Mouse (Mus musculus) heart, embryonic 13.5 days (tissue): ENCODE measurements around the gene Eloa. TPM values are rescaled to one million over a fixed set of nuclear protein-coding genes. Genes with fewer than 3 reads are reported as not detected.

ENCODE experiments used
- ATAC-seq: fragments of 200-750 bp; cut with Nextera tagmentation; 2 replicates; pipeline ENCODE4 v1.8.0; 2017; ENCODE audit warnings: moderate TSS enrichment; ENCODE audit not compliant: insufficient number of reproducible peaks, low FRiP score, low TSS enrichment; ENCODE audit errors: extremely low read depth
- H3K27ac ChIP-seq: fragments of 300-500 bp; sonication (generic); replicated peaks from 2 replicates; pipeline ENCODE4 v1.5.1; 2015; ENCODE audit warnings: moderate library complexity, mild to moderate bottlenecking, inconsistent platforms
- H3K27me3 ChIP-seq: fragments of 300-500 bp; sonication (generic); replicated peaks from 2 replicates; pipeline ENCODE4 v1.6.1; 2015; ENCODE audit warnings: mild to moderate bottlenecking, inconsistent platforms
- H3K36me3 ChIP-seq: fragments of 300-500 bp; sonication (generic); 2 replicates; pipeline ENCODE4 v1.6.1; 2015; ENCODE audit warnings: mild to moderate bottlenecking, inconsistent platforms
- H3K4me1 ChIP-seq: fragments of 300-500 bp; sonication (generic); 2 replicates; pipeline ENCODE4 v1.6.1; 2015; ENCODE audit warnings: inconsistent platforms
- H3K4me2 ChIP-seq: fragments of 300-500 bp; sonication (generic); 2 replicates; pipeline ENCODE4 v1.6.1; 2015; ENCODE audit warnings: inconsistent platforms, mild to moderate bottlenecking, moderate library complexity
- H3K4me3 ChIP-seq: fragments of 300-500 bp; sonication (generic); 2 replicates; pipeline ENCODE4 v1.5.1; 2015; ENCODE audit warnings: moderate library complexity, mild to moderate bottlenecking, inconsistent platforms
- H3K9ac ChIP-seq: fragments of 300-500 bp; sonication (generic); 2 replicates; pipeline ENCODE4 v1.6.1; 2015; ENCODE audit warnings: inconsistent platforms, mild to moderate bottlenecking, moderate library complexity
- H3K9me3 ChIP-seq: fragments of 300-500 bp; sonication (generic); 2 replicates; pipeline ENCODE4 v1.6.1; 2016; ENCODE audit warnings: inconsistent platforms
- WGBS: fragments of 180-500 bp; shearing (Covaris S2); methylation state at CpG from one replicate; pipeline ENCODE4 v1.1.7; 2015; ENCODE audit warnings: mixed read lengths; 5-methylcytosine and 5-hydroxymethylcytosine counted together
- polyA plus RNA-seq: library from polyadenylated mRNA; unstranded; fragments of >200 nt; fragmentation: Nextera tagmentation; extraction: Ambion mirVana; gene quantifications from 2 replicates; pipeline ENCODE4 v1.2.1, GENCODE M21; 2015

Eloa gene
- polyA plus RNA-seq, 1 experiment from 2014 or later = 28.5 TPM

DNA sequence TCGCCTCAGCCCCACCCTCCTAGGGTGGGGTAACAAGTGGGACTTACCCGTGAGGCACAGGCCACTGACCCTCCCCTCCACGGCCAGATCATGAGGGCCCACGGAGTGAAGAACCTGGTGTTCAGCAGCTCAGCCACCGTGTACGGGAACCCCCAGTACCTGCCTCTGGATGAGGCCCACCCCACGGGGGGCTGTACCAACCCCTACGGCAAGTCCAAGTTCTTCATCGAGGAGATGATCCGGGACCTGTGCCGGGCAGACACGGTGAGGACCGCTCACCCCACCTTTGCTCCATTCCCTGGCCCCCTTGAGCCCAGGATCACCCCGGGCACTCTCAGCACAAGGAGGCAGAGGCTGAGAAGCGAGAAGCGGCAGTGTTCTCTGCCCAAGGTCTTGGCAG, 55.3 kb downstream of the Eloa start:
- H3K4me1 ChIP-seq = peaks cover 30% of the 10 kb centered on the region
- ATAC-seq = no peak
- no peak overlapping the region for H3K9ac ChIP-seq
- H3K4me2 ChIP-seq = no peak overlapping the region
- peaks cover 64% of the 10 kb centered on the region for H3K36me3 ChIP-seq
- H3K27me3 ChIP-seq = no peaks in the 10 kb centered on the region
- WGBS = 91% methylated on average over 16 of the region's 16 CpGs
- no peak overlapping the region for H3K4me3 ChIP-seq
- no peaks in the 10 kb centered on the region for H3K9me3 ChIP-seq
- H3K27ac ChIP-seq = no peak overlapping the region

DNA sequence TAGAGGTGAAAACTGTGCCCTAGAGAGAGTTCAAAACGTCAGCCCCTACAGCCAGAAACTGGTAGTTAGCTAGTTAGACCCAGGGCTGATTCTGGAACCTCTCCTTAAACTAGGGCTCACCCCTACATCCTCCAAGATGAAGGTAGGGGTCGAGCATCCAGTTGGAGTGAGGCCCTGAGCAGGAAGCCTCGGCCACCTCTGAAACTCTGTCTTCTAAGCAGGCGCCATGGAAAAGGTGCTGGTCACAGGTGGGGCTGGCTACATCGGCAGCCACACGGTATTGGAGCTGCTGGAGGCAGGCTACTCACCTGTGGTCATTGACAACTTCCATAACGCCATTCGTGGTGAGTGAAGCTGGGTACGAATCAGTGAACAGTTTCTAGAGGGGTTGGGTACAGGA, 56.5 kb downstream of the Eloa start:
- ATAC-seq = no peak
- WGBS = 81% methylated on average over 9 of the region's 9 CpGs
- Histone ChIP-seq H3K27me3 (no peaks in the 10 kb centered on the region), H3K4me1 (peaks cover 23% of the 10 kb centered on the region), H3K36me3 (peaks cover 66% of the 10 kb centered on the region), H3K9ac (no peak overlapping the region), H3K4me3 (0 out of 2 replicates have a peak overlapping the region, but pooled peaks have one; percentile 82), H3K27ac (no peak overlapping the region), H3K4me2 (peak overlapping the region; percentile 98), H3K9me3 (no peaks in the 10 kb centered on the region)

DNA sequence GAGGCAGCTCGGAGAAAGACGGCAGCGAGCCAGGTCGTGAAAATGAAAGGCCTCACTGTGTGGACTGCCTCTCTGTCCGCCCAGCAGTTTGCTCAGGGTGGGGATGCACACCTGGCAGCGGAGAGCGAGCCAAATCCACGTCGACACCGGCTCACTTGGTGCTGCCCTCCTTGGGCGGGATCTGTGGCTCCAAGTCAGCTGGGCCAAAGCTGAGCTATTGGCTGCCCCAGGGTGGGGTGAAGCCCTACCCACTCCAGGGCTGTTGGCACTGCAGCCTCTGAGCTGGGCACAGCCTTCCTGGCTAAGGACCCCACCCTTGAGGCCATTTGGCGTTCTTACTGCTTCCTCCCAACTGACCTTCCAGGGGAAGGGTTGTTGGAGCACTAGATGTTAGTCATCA, 57.1 kb downstream of the Eloa start:
- WGBS = 5% methylated on average over 12 of the region's 12 CpGs
- no peak for ATAC-seq
- Histone ChIP-seq H3K4me2 (peak overlapping the region; percentile 98), H3K9ac (peak overlapping the region; percentile 86), H3K4me1 (peaks cover 23% of the 10 kb centered on the region), H3K4me3 (peak overlapping the region; percentile 82), H3K9me3 (no peaks in the 10 kb centered on the region), H3K27me3 (no peaks in the 10 kb centered on the region), H3K27ac (peak overlapping the region; percentile 79), H3K36me3 (peaks cover 66% of the 10 kb centered on the region)

DNA sequence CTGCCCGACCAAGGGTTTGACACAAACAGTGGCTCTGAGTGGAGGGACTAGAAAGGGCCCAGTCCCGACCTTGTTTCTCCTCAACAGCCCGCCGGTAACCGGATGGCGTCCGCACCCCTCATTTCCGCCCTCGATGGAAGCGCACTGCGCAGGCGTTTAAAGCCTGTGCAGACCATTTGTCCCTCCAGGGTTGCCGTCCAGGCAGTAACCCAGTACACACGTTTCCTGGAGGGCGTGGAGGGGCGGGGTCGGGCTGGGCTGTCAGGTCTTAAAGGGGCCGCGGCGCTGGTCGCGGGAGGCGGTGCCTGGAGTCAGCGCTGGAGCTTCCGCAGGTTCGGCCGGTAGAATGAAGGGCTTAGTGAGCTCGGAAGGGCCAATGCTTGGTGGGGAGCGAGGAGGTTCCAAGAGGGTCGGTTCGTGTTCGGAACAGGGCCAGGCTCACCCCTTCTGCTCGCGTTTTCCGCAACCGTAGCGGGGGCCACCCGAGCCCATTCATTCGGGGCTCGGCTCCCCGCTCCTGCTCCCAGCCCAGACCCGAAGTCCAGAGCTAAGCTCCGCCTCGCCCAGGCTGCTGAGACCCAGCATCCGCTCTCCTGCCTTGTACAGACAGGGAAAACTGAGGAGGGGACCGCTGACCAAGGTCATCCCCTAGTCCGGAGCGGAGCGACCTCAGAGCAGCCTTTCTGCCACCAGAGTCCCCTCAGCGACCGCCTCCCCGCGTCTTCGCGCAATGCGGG, 57.9 kb downstream of the Eloa start, which contains the start of gene Gale:
Gale (plus strand) TSS at position 271 of the 737 bp plus-strand sequence.
- Histone ChIP-seq H3K4me2 (peak within 1 kb of the TSS; percentile 98), H3K27ac (peak within 1 kb of the TSS; percentile 86), H3K9me3 (no peaks in the 10 kb centered on the region), H3K9ac (peak within 1 kb of the TSS; percentile 86), H3K27me3 (no peaks in the 10 kb centered on the region), H3K4me3 (peak within 1 kb of the TSS; percentile 82), H3K36me3 (peaks cover 65% of the 10 kb centered on the region), H3K4me1 (peaks cover 23% of the 10 kb centered on the region)
- under 1% methylated on average over 56 of the region's 56 CpGs for WGBS
- ATAC-seq = peak; percentile 82

DNA sequence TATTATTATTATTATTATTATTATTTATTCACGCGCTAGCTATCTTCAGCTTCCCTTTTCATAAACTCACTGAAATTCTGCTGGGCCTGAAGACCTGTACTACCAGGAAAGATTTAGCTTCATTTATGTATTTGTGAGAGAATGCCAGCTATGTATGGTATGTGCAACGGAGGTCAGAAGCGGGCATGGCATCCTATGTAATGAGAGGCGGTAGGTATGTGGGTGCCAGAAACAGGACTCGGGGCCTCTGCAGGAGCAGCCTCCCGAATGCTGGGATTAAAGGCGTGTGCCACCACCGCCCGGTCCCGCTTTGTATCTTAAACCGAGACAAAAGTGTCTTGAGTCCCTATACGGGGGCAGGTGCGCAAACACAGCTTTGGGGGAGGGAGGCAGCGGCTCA, 58.6 kb downstream of the Eloa start:
- Histone ChIP-seq H3K9me3 (no peaks in the 10 kb centered on the region), H3K27me3 (no peaks in the 10 kb centered on the region), H3K27ac (peak overlapping the region; percentile 86), H3K4me1 (peaks cover 23% of the 10 kb centered on the region), H3K36me3 (peaks cover 65% of the 10 kb centered on the region), H3K4me2 (peak overlapping the region; percentile 98), H3K4me3 (peak overlapping the region; percentile 82), H3K9ac (peak overlapping the region; percentile 86)
- ATAC-seq = no peak
- 5% methylated on average over 15 of the region's 15 CpGs for WGBS

DNA sequence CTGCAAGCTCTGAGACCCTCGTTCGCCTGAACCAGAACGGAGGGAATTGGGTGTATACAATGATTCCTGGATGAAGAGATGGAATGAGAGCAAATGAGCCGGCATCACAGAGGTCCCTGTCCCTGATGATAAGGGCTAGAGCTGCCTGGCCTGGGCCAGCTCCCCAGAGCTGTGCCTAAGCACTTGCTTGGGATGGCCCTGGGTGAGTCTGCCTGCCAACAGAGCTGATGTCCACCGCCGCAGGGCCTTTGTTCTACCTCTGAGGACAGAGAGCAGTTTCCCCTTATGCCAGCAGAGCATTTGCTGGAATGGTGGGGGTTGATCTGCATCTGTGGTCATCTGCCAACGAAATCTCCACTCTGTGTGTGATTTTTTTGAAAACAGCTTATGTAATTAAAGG, 59.4 kb downstream of the Eloa start:
- Histone ChIP-seq H3K36me3 (peaks cover 65% of the 10 kb centered on the region), H3K27me3 (no peaks in the 10 kb centered on the region), H3K9me3 (no peaks in the 10 kb centered on the region), H3K4me3 (peak overlapping the region; percentile 82; the same call in 1 of the 2 replicates), H3K4me1 (peaks cover 23% of the 10 kb centered on the region), H3K27ac (0 out of 2 replicates have a peak overlapping the region, but pooled peaks have one; percentile 86), H3K4me2 (peak overlapping the region; percentile 98), H3K9ac (peak overlapping the region; percentile 86)
- WGBS = 82% methylated on average over 7 of the region's 7 CpGs
- no peak for ATAC-seq

DNA sequence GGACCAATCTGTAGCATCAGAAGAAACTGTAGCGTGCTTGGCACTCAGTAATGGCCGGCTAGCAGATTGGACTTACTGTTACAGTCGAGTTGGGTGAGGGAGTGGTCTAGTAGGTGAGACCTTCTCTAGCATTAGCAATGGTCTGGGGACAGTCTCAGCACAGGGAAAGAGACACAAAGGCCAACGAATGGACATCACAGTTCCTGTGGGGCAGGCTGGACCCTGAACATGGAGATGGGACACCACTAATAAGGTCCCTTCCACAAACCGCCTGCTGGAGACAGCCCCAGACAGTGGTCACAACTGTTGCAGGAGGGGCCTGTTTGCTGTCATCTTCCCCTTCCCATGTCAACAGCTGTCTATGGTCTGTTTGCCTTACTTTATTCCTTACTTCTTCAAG, 59.9 kb downstream of the Eloa start:
- peaks cover 62% of the 10 kb centered on the region for H3K36me3 ChIP-seq
- H3K4me2 ChIP-seq = no peak overlapping the region
- no peak overlapping the region for H3K27ac ChIP-seq
- 79% methylated on average over 5 of the region's 5 CpGs for WGBS
- H3K4me3 ChIP-seq = no peak overlapping the region
- no peaks in the 10 kb centered on the region for H3K9me3 ChIP-seq
- no peak for ATAC-seq
- H3K27me3 ChIP-seq = no peaks in the 10 kb centered on the region
- H3K4me1 ChIP-seq = peaks cover 23% of the 10 kb centered on the region
- no peak overlapping the region for H3K9ac ChIP-seq

DNA sequence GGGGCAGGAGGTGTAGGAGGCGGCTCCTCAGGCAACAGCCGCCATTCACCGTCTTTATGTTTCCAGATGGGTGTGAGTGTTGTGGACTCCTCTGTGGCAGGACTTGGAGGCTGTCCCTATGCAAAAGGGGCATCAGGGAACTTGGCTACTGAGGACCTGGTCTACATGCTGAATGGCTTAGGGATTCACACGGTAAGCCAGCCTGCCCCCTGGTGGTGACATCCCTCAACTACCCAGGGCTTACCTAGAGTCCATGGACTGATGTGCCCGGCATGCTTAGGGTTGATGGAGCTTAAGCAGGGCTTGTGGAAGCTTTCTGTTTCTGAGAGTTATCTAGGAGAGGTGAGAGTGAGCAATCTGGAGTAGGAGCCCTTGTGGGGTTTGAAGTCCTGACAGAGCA, 60.8 kb downstream of the Eloa start:
- H3K4me1 ChIP-seq = peaks cover 23% of the 10 kb centered on the region
- H3K9ac ChIP-seq = no peak overlapping the region
- no peak overlapping the region for H3K4me2 ChIP-seq
- peaks cover 61% of the 10 kb centered on the region for H3K36me3 ChIP-seq
- no peak overlapping the region for H3K27ac ChIP-seq
- no peaks in the 10 kb centered on the region for H3K27me3 ChIP-seq
- 25% methylated on average over 5 of the region's 5 CpGs for WGBS
- no peaks in the 10 kb centered on the region for H3K9me3 ChIP-seq
- no peak for ATAC-seq
- H3K4me3 ChIP-seq = no peak overlapping the region

DNA sequence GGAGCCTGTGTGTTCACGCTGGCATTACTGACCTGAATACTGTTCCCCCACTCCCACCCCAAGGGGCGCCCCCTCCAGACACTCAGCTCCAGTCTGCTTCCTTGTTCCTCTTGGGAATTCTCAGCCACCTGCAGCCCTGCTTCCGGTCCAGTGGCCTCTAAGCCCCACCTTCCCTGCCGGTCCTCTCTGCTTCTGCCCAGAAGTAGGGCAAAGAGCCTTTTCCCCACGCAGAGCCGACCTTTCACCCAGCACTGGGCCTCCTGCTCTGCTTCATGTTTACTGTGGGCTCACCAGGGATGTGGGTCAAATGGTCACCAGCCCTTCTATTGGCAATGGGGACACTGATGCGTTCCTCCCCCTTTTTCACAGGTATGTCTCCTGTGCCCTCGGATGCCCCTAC, 63.2 kb downstream of the Eloa start:
- Histone ChIP-seq H3K4me3 (no peak overlapping the region), H3K9ac (no peak overlapping the region), H3K9me3 (no peaks in the 10 kb centered on the region), H3K27ac (no peak overlapping the region), H3K4me2 (no peak overlapping the region), H3K27me3 (no peaks in the 10 kb centered on the region), H3K4me1 (peaks cover 10% of the 10 kb centered on the region), H3K36me3 (peaks cover 75% of the 10 kb centered on the region)
- no peak for ATAC-seq
- 59% methylated on average over 8 of the region's 8 CpGs for WGBS

DNA sequence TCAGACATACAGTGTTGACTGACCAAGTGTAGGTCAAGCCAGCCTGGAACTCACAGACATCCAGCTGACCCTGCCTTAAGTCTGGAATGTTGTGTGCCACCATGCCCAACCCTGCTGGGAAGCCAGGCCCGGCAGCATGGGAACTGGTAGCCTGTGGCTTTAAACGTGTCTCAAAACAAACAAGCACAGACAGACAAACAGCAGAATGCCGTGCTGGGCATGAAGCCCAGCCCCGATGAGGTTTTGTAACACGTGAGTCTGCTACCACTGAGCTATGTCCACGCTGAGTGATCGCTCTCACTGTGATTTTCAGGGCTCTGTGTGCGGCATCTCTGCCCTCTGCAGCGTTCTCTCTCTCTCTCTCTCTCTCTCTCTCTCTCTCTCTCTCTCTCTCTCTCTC, 65.7 kb downstream of the Eloa start:
- no peaks in the 10 kb centered on the region for H3K27me3 ChIP-seq
- ATAC-seq = no peak
- no peak overlapping the region for H3K9ac ChIP-seq
- peaks cover 3% of the 10 kb centered on the region; the same call in 1 of the 2 replicates for H3K9me3 ChIP-seq
- H3K27ac ChIP-seq = no peak overlapping the region
- 84% methylated on average over 9 of the region's 9 CpGs for WGBS
- H3K4me3 ChIP-seq = no peak overlapping the region
- H3K4me1 ChIP-seq = no peaks in the 10 kb centered on the region
- H3K36me3 ChIP-seq = peaks cover 86% of the 10 kb centered on the region
- no peak overlapping the region for H3K4me2 ChIP-seq

DNA sequence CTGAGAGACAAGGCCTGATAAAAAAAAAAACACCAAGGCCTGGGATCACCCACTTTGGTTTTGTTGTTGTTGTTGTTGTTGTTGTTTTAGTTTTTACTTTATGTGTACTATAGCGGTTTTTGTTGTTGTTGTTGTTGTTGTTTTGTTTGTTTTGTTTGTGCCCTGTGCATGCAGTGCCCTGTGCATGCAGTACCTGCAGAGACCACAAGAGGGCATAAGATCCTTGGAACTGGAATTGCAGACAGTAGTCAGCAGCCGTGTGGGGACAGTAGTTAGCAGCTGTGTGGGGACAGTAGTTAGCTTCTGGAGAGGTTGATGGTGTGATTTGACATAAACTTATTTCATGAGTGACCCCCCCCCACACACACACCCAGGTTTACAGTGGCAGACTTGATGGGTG, 67.3 kb downstream of the Eloa start:
- ATAC-seq = no peak
- Histone ChIP-seq H3K4me1 (peaks cover 12% of the 10 kb centered on the region), H3K27me3 (no peaks in the 10 kb centered on the region), H3K4me3 (no peak overlapping the region), H3K9me3 (peaks cover 3% of the 10 kb centered on the region; the same call in 1 of the 2 replicates), H3K27ac (no peak overlapping the region), H3K4me2 (no peak overlapping the region), H3K36me3 (peaks cover 74% of the 10 kb centered on the region), H3K9ac (no peak overlapping the region)
- WGBS = 12% methylated on average over 2 of the region's 2 CpGs
